Mouse (Mus musculus) limb, embryonic 12.5 days (tissue): ENCODE data around the gene Atp5b. TPM values are rescaled to one million over a fixed set of nuclear protein-coding genes. Genes with fewer than 3 reads are reported as not detected.

ENCODE experiments used
- ATAC-seq: fragments of 200-750 bp; cut with Nextera tagmentation; 2 replicates; pipeline ENCODE4 v1.8.0; 2017; ENCODE audit warnings: low read depth, moderate TSS enrichment; ENCODE audit not compliant: insufficient number of reproducible peaks, insufficient read depth, low FRiP score, low TSS enrichment
- H3K27ac ChIP-seq: fragments of 300-500 bp; sonication (generic); 2 replicates; pipeline ENCODE4 v1.5.1; 2016; ENCODE audit warnings: mild to moderate bottlenecking, moderate library complexity
- H3K27me3 ChIP-seq: fragments of 300-500 bp; sonication (generic); 2 replicates; pipeline ENCODE4 v1.6.1; 2016; ENCODE audit warnings: mild to moderate bottlenecking, moderate library complexity
- H3K36me3 ChIP-seq: fragments of 300-500 bp; sonication (generic); 2 replicates; pipeline ENCODE4 v1.6.1; 2016; ENCODE audit warnings: mild to moderate bottlenecking, moderate library complexity
- H3K4me1 ChIP-seq: fragments of 300-500 bp; sonication (generic); replicated peaks from 2 replicates; pipeline ENCODE4 v1.6.1; 2016
- H3K4me2 ChIP-seq: fragments of 300-500 bp; sonication (generic); 2 replicates; pipeline ENCODE4 v1.6.1; 2016; ENCODE audit warnings: mild to moderate bottlenecking, moderate library complexity
- H3K4me3 ChIP-seq: fragments of 300-500 bp; sonication (generic); replicated peaks from 2 replicates; pipeline ENCODE4 v1.5.1; 2016; ENCODE audit warnings: mild to moderate bottlenecking
- H3K9ac ChIP-seq: fragments of 300-500 bp; sonication (generic); replicated peaks from 2 replicates; pipeline ENCODE4 v1.6.1; 2016; ENCODE audit warnings: mild to moderate bottlenecking, moderate library complexity
- H3K9me3 ChIP-seq: fragments of 300-500 bp; sonication (generic); 2 replicates; pipeline ENCODE4 v1.6.1; 2016; ENCODE audit warnings: mild to moderate bottlenecking, moderate library complexity
- WGBS: fragments of 180-500 bp; shearing (Covaris S2); methylation state at CpG from one replicate; pipeline ENCODE4 v1.1.7; 2016; 5-methylcytosine and 5-hydroxymethylcytosine counted together
- polyA plus RNA-seq: library from polyadenylated mRNA; unstranded; fragments of >200 nt; fragmentation: Nextera tagmentation; extraction: Ambion mirVana; gene quantifications from 2 replicates; pipeline ENCODE4 v1.2.1, GENCODE M21; 2016

The Atp5b gene
- polyA plus RNA-seq, 1 experiment from 2014 or later, result 2,026 TPM

DNA sequence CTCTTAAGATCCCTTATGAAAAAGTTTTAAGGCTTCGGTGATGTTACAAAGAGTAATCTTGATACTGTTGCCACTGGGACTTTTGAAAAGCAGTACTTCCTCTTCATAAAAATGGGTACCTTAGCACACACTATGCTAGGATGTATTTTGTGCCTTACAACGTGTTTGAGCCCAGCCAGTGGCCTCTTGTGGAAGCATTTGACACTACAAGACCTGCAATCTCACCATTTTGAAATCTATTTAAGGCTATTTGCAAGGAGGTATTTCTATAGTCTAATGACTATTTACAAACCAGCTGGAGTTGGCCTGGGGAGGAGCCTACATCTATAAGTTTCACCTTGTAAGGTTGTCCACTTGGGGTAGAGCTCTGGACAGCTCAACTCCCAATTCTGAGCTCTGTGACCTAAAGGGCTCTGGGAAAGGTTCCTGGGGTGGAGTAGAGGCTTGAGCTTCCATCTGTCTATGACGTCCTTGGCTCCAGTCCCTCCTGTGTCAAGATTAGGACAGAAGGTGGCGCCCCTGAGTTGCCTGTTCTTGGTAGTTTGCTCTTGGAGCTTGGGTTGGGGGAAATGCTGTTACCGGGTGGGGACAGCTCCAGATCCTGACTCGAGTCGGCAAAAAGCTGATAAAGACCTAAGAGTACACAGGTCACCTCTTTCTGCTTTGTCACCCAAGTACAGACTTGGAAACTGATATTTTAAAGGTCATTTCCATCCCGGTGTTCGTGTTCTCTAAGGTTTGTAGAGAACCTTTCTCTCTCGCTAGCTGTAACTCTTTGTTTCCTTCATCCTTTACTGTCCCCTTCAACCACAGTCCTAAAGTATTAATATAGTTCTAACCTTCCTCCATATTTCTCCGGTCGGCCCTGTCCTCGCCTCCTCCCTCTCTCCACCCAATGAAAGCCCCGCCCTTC lies 7.8 kb downstream of the Atp5b start:
- H3K9ac ChIP-seq, result peak overlapping the region; percentile 82
- H3K4me3 ChIP-seq, result peak overlapping the region; percentile 85
- H3K36me3 ChIP-seq, result peaks cover 46% of the 10 kb centered on the region
- H3K4me2 ChIP-seq, result peak overlapping the region; percentile 85
- H3K9me3 ChIP-seq, result no peaks in the 10 kb centered on the region
- peak overlapping the region; percentile 92; the same call in 1 of the 2 replicates for H3K27ac ChIP-seq
- 11% methylated on average over 14 of the region's 14 CpGs for WGBS
- no peaks in the 10 kb centered on the region for H3K27me3 ChIP-seq
- H3K4me1 ChIP-seq, result peaks cover 38% of the 10 kb centered on the region
- ATAC-seq, result 0 out of 2 replicates have a peak, but pooled peaks have one; percentile 50

DNA sequence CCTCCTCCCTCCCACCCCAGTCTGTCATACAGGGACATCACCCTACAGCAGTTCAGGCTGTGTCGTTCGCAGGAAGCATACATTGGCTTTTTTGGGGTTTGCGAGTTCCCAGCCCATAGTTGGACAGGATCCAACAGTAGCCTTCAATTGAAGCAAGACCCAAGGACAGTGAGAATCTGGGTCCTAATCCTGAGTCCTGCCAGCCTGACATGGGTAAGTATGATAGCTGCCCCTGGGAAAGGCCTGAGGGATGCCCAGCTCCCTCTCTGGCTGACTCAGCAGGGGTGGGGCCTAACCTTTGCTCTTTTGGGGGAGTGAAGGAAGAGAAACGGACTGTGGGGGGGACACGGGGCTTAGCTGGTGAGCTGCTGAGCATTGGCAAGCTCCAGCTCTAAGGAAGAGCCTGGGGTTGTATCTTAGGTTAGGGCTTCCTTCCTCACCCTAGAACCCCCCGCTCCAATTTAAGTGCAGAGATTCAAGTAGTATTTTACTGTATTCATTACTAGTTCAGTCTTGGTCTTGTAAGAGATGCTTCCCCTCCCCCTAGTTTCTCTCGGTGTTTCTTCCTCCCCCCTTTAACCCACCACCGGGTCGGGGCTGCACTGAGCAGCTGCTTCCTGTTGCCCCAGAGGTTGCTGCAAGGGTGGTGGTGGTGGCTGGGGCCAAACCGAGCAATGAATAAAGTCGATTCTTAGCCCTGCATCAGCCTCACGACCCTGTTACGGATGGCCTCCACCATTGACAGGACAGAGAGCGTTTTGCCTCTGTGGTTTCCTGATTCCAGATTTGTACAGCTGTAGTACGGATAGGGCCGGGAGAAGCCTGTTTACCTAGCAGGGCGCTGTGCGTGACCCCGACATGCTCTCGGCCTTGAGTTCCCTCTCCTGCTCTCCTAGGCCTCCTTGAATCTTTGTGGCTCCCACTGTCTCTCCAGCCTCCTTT lies 8.8 kb downstream of the Atp5b start, which contains the start of gene Baz2a:
Baz2a (plus strand) TSS at position 14 of the 942 bp plus-strand sequence.
- WGBS, result 1% methylated on average over 20 of the region's 20 CpGs
- ATAC-seq, result no peak; the same call in 1 of the 2 replicates
- peak within 1 kb of the TSS; percentile 85 for H3K4me2 ChIP-seq
- peak within 1 kb of the TSS; percentile 85 for H3K4me3 ChIP-seq
- H3K9ac ChIP-seq, result peak within 1 kb of the TSS; percentile 82
- H3K36me3 ChIP-seq, result peaks cover 37% of the 10 kb centered on the region
- H3K27ac ChIP-seq, result peak within 1 kb of the TSS; percentile 92
- H3K27me3 ChIP-seq, result no peaks in the 10 kb centered on the region
- no peaks in the 10 kb centered on the region for H3K9me3 ChIP-seq
- H3K4me1 ChIP-seq, result peaks cover 42% of the 10 kb centered on the region

DNA sequence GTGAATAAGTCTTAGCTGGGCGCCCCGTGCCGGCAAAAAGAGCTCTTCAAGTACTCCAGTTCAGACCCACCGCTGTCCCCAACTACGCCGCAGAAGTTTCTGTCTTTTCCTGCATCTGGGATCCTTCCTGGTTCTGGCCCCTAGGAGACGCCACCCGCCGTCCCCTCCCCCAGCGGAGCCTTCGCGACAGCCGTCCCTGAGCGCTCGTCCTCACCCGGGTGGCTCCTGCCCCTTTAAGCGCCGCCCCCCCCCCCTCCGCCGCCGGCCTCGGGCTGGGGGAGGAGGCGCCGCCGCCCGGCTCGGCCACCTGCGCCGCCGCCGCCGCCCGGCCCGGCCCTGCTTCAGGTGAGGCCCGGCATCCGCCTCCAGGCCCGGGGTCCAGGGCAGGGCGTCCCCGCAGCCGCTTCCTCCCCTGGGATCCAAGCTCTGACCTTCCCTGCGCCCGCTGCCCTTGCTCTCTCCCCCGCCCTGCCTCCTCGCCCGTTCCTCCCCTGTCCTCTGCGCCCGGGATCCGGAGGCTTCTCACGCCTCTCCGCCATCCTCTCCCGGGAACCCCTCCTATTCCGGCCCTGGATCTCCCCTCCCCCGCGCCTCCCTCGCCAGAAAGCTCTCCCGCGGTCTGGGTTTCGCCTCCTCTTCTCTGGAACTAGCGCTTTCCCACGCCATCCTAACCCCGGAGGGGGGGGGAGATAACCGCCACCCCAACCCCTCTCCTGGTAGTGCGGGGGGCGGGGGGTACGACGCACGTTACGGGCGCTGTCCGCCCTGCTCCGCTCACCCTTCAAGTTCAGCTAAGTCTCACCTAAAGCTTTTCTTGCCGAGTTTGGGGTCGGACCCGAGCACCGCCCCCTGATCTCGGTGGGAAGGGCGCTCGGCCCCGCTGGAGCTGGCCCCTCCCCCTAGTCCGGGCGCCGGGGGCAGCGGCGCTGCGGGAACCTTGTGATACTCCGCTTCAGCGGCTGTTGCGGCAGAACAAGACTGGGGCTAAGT lies 9.7 kb downstream of the Atp5b start:
- H3K36me3 ChIP-seq, result peaks cover 27% of the 10 kb centered on the region
- H3K4me1 ChIP-seq, result peaks cover 44% of the 10 kb centered on the region
- peak overlapping the region; percentile 82 for H3K9ac ChIP-seq
- H3K27ac ChIP-seq, result peak overlapping the region; percentile 92
- under 1% methylated on average over 80 of the region's 88 CpGs for WGBS
- H3K9me3 ChIP-seq, result no peaks in the 10 kb centered on the region
- H3K4me2 ChIP-seq, result peak overlapping the region; percentile 85
- ATAC-seq, result peak; percentile 11; the same call in 1 of the 2 replicates
- H3K27me3 ChIP-seq, result no peaks in the 10 kb centered on the region
- peak overlapping the region; percentile 85 for H3K4me3 ChIP-seq

DNA sequence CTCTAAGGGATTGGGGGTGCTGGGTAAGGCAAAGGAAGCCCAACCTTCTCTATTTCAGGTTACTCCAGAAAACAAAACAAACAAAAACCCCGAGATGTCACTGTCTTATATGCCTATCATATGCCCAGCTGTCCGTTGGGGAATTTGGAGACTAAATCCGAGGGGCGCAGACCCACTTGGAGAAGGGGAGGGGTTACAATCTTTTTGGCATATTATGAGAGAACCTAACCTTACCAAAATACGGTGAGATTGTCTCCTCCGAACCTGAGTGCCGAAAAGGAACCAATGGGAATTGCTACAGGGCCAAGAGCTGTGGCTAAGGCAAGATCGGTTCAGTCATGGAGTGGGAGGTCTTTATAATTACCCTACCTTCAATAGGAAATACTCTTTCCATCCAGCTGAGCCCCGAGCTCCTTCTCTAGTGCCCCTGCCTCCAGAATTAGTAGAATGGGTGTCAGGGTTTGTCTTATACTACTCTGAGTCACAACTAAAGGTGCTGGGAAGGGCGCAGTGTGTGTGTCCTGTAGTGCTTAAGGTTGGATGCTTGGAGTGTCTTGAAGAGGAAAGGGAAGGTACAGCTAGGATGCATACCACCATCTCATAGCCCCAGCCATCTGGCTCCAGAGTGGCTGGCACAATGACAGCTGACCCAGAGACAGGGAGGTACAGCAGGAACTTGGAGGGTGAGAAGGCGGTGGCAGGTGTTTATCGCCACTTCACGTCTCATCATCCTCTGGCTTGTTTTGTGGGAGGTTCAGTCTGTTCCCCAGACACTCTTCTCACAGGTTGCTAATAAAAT lies 10.6 kb downstream of the Atp5b start:
- Histone ChIP-seq H3K4me3 (peak overlapping the region; percentile 85), H3K27me3 (no peaks in the 10 kb centered on the region), H3K27ac (peak overlapping the region; percentile 92), H3K4me2 (peak overlapping the region; percentile 85), H3K9ac (peak overlapping the region; percentile 82), H3K9me3 (no peaks in the 10 kb centered on the region), H3K36me3 (peaks cover 18% of the 10 kb centered on the region), H3K4me1 (peaks cover 52% of the 10 kb centered on the region)
- 29% methylated on average over 13 of the region's 13 CpGs for WGBS
- no peak for ATAC-seq

DNA sequence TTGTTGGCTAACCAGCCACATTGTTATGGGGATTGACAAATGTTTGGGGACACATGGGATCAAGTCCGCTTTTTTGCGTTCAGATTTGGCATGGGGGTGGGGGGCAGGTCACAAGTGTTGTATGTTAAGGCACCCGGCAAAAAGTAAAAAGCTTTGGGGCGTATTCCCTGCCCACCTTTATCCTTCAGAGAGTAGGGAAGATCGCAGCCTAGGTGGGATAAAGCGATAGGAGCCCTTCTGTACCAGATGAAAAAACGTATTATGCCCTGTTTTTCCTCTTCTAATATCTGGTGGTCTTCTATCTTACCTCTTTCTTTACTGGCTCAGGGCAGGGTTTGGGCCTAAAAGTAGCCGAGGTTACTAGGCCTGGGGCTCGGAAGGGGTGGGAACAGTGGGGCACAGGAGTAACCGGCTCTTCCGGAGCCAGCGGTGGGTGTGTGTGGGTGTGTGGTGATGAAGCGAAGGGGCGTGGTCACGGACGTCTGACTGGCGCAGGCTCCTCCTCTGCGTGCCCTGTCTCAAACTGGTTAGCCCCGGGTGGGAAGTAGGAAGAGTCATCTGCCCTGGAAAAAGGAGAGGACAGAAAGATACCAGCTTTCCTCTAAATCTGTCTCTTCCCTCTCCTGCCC lies 11.4 kb downstream of the Atp5b start:
- peak; percentile 34; the same call in 1 of the 2 replicates for ATAC-seq
- Histone ChIP-seq H3K4me2 (peak overlapping the region; percentile 85), H3K4me1 (peaks cover 52% of the 10 kb centered on the region), H3K36me3 (peaks cover 10% of the 10 kb centered on the region), H3K4me3 (peak overlapping the region; percentile 85), H3K27ac (peak overlapping the region; percentile 45), H3K9me3 (no peaks in the 10 kb centered on the region), H3K9ac (peak overlapping the region; percentile 27; the same call in 1 of the 2 replicates), H3K27me3 (no peaks in the 10 kb centered on the region)
- 14% methylated on average over 19 of the region's 19 CpGs for WGBS

DNA sequence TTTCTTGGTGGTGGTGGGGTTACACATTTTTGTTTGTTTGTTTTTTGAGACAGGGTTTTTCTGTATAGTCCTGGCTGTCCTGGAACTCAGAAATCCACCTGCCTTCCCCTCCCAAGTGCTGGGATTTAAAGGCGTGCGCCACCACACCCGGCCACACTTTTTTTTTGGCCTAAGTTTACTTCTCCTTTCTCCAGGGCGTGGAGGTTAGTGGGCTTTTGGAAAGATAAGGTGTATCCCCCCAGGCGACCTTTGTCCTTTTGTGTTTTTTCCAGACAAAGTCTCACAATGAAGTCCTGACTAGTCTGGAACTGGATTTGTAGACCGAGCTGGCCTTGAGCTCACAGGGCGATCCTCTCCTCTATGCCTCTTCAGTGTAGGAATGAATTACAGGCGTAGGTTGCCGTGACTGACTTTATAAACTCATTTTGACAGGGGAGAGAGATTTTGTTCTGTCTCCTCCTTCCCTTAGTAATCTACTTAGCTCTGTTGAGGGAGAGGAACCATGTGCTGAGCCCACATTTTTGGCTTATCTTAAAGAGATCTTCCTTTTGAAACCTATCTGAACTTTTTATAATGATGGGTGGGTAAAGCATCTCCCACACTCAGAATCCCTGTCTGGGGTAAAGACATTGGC lies 12.0 kb downstream of the Atp5b start:
- no peak overlapping the region for H3K9ac ChIP-seq
- 38% methylated on average over 9 of the region's 9 CpGs for WGBS
- peak overlapping the region; percentile 85 for H3K4me2 ChIP-seq
- H3K9me3 ChIP-seq, result no peaks in the 10 kb centered on the region
- H3K4me1 ChIP-seq, result peaks cover 52% of the 10 kb centered on the region
- no peaks in the 10 kb centered on the region for H3K27me3 ChIP-seq
- peak overlapping the region; percentile 45 for H3K27ac ChIP-seq
- no peak for ATAC-seq
- H3K4me3 ChIP-seq, result peak overlapping the region; percentile 85; the same call in 1 of the 2 replicates
- peaks cover 4% of the 10 kb centered on the region for H3K36me3 ChIP-seq

DNA sequence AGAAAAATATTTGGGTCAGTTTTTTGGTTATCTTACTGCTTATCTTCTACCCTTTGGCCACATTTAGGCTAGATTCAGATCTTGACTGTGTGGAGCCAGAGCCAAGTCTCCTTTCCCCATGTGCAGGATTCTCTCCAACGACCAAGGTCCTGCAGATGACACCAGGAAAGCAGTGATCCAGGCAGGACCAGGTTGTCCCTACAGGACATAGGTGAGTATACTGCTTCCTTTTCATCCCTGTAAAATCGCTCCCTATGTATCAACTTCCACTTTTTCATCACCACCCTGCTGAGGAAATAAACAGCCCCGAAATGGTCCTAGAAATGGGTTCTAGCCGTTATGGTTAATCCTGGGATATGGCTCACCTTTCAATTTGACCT lies 13.2 kb downstream of the Atp5b start:
- H3K4me2 ChIP-seq, result peak overlapping the region; percentile 85

DNA sequence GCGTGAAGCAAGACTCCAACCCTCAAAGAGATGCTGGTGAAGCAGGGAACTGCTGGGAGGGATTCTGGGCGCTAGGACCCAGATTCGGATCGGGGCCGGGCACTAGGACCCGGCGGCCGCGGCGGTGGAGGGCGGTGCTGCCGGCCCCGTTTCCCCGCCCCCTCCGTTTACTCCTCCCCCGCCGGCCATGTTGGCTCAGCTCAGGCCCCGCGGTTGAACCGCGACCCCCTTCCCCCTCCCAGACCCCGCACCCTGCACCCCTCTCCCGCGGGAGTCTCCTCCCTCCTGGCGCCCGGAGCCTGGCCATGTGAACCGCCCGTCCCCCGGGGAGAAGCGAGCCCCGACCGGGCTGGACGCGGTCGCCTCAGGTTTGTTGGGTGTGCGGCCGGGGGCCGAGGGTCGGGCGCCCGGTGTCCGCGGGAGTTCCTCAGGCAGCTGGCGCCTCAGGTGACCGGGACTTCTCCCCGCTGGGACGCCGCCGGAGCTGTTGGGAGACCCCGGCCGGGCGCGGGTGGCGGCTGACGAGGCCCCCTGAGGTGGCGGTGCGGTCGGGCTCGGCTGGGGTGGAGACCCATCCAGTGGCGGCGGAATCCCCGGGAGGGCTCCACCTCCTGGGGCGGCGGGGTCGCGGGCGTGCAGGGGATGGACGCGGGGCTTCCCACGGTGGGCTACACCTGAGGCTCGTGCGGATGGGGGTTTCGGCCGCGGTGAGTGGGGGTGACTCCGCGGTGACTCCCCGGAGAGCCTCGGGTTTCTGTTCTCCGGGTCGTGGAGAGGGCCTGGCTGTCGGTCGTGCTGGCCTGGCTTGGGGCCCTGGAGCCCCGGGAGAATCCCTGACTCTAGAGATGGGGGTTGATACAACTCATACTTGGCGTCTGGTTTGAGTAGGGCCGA lies 13.9 kb downstream of the Atp5b start:
- peaks cover 40% of the 10 kb centered on the region for H3K4me1 ChIP-seq
- H3K27me3 ChIP-seq, result no peaks in the 10 kb centered on the region
- no peaks in the 10 kb centered on the region for H3K9me3 ChIP-seq
- H3K9ac ChIP-seq, result peak overlapping the region; percentile 93
- 0 out of 2 replicates have a peak, but pooled peaks cover 4% of the 10 kb centered on the region for H3K36me3 ChIP-seq
- under 1% methylated on average over 73 of the region's 86 CpGs for WGBS
- peak overlapping the region; percentile 82 for H3K27ac ChIP-seq
- peak; percentile 73 for ATAC-seq
- peak overlapping the region; percentile 100 for H3K4me3 ChIP-seq
- H3K4me2 ChIP-seq, result peak overlapping the region; percentile 85

More for the DNA sequence above, 13.2 kb downstream of the Atp5b start:
- no peak overlapping the region for H3K27ac ChIP-seq
- peaks cover 46% of the 10 kb centered on the region for H3K4me1 ChIP-seq
- 0 out of 2 replicates have a peak, but pooled peaks cover 4% of the 10 kb centered on the region for H3K36me3 ChIP-seq
- ATAC-seq, result no peak
- WGBS, result 17% methylated on average over 4 of the region's 4 CpGs
- no peaks in the 10 kb centered on the region for H3K27me3 ChIP-seq
- H3K9me3 ChIP-seq, result no peaks in the 10 kb centered on the region
- H3K4me3 ChIP-seq, result peak overlapping the region; percentile 100
- H3K9ac ChIP-seq, result no peak overlapping the region
